Mouse (Mus musculus) frontal cortex, postnatal 25 days (tissue): ENCODE measurements at regions not wholly inside any gene's neighbourhood (a gene's known extent, or its start where the extent isn't known, plus 50 kb on each side); places are given as distances from the start of the nearest gene placed in this dataset.
"Not testable (repeated sequence)": the region's sequence is repeated elsewhere in the genome, so short reads cannot be mapped to it uniquely, and the experiment has no call there.

ENCODE experiments used
- DNase-seq, 2 experiments: peaks; one replicate each; pipeline ENCODE4 v3.0.0; 2022; ENCODE audit warnings: low spot score in 2 of 2

DNA sequence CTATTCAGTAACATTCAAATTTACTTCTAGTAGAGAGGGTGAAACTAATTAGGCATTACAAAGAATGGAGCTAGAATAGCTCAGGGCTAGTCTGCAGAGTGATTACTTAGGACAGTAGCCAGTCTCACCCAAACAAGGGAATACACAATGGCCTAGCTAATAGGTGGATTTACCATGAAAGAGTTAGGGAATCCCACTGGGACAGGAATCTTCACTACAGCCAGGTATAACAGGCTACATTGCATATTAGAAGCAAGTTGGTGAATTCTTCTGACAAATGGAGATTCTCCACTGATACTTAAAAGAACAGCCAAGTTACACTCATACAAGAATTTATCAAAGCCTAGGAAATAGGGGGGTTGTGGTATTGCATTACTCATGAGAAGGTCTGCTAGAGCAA lies 670.2 kb upstream of the Chrm3 start:
- not testable (repeated sequence) for DNase-seq

DNA sequence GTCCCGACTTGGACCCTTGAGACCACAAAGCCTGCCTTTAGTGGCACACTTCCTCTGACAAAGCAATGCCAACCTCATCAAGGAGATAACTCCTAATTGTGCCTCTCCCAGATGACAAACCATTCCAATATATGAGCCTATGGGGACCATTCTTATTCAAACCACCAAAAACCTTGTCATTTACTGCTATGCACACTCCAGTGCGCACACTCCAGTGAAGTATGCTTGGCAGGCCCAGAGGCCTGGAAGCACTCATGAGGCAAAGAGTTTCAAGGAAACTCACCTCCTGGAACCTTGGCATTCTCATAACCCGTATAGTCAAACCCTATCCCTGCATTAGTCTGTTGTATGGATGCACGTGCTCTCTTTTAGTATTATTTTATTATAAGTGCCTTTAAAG lies 669.7 kb upstream of the Chrm3 start:
- DNase-seq: no peak

DNA sequence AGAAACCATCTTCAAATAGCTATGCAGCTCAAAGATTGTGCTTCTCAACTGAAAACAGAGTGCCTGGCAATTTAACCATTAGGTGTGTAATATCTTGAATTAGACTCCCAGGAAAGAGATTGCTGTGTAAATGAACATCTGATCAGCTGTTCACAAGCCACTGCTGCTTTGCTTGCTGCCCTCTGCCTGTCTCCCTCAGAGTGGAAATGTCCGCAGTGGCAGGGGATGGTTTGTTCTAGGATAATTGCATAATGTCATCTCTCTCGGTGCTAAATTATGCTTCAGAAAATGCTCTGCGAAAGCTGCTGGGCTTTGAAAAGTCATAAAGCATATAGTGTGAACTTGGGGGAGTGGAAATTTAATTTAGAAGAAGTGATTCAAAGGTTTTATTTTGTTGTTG lies 665.3 kb upstream of the Chrm3 start:
- no peak for DNase-seq

DNA sequence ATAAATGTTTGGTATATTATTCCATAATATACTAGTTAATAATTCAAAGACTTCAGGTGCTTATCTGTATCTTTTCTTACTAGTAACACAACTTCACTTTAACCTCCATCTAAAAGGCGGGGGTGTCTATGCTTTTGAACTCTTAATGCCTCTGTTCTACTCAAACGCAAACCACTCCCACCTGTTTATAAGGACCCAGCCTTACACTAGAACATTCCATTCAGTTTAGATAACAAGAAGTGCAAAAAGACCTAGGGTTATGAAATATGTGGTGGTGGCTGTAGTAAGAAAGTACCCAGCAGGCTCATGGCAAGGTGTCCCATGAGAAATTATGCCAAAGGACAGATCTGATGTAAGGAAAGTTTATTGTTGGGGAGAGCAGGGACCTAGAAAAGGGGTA lies 663.8 kb upstream of the Chrm3 start:
- DNase-seq: no peak

GRCm38 (mm10) chr13:11017584-11017983 lies 656.9 kb upstream of the Chrm3 start:
- DNase-seq: no peak

DNA sequence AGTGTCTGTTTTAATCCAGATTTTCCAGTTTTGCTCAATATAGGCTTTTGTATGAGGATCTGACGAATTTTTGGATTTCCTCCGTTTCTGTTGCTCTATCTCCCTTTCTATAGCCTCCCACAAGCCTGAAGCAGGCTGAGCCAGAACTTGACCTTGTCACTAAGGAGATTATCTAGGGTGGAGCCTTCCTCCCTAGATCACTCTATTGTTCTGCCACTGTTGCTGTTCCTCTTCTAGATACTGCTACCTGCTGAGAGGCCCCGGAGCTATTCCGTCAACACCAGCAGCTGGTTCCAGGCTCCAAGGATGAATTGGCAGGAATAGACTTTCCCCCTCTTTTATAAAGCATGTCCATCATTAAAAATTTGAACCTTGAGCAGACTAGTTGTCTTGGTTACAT lies 644.7 kb upstream of the Chrm3 start:
- DNase-seq: no peak

- no peak for DNase-seq
These were observed 630.5 kb upstream of the Chrm3 start for GRCm38 (mm10) chr13:10991151-10991550.

DNA sequence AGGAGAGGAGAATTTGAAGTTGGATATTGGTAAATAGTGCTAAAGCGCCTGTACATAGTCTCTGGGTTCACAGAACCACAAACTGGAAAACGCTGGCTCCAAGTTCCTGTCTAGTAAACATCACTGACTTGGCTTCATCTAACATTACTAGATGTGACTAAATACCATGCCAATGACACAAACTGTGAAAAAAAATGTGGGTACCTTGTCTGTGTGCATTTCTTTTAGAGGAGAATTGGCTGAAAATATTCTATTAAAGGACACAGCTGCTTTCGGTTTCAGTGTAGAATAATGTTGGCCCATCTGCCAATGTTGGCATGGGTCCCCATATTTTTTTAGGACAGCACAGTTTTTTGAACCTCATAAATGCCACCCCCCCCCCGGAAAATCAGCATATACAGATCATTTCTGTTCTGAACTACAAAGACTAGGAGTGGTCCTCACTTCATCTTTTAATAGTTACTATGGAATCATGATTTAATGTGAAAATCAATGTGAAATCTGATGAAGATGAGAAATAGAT lies 629.9 kb upstream of the Chrm3 start:
- DNase-seq: no peak

DNA sequence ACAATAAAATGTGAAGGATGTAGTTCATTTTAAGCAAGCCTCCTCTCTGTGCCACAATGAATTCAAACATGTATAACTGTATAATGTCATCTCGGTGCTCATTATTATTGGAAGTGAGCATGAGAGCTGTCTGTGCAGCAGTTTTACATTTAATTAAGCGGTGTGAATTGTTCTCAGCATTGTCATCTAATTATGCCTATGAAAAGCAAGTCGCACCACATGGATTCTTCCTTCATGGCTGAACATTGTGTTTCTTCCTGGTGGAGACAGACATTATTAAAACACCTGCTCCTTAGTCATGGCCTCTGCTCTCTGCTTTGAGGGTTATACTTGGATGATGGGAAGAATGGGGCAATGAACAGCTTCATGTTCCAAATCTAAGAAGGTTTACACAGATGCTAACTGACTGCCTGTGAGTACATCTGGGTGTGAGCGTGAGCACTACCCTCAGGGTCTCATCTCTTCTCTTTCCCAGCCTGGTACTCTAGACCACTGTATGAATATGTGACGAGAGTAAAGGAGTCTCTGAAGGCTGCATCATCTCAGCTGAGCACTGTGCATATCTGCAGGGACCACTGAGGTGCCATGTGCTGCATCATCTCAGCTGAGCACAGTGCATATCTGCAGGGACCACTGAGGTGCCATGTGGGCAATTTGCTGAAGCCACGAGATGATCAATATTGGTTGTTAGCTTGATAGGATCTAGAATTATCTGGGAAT lies 628.6 kb upstream of the Chrm3 start:
- no peak for DNase-seq

DNA sequence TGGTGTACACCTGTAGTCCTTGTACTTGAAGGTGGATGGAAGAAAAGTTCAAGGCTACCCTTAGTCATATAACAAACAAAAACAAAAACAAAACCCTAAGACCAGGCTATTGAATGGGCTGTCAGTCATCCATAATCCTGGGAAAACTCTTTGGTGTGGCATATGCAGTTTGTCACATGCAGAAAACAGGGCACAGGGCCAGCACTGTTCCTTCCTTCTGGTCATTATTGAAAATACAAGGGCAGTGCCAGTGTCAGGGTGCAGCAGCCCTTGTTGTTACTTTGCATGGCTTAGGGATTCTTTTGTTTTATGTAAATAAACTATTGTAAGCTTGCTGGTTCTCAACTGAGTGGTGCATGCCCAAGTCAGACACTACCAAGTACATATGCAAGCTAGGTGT lies 623.1 kb upstream of the Chrm3 start:
- no peak for DNase-seq

GRCm38 (mm10) chr13:10982543-10982942 lies 621.9 kb upstream of the Chrm3 start:
- no peak for DNase-seq

- no peak for DNase-seq
These were observed 611.3 kb upstream of the Chrm3 start for GRCm38 (mm10) chr13:10971932-10972331.

GRCm38 (mm10) chr13:10970721-10971120 lies 610.1 kb upstream of the Chrm3 start:
- no peak for DNase-seq

DNA sequence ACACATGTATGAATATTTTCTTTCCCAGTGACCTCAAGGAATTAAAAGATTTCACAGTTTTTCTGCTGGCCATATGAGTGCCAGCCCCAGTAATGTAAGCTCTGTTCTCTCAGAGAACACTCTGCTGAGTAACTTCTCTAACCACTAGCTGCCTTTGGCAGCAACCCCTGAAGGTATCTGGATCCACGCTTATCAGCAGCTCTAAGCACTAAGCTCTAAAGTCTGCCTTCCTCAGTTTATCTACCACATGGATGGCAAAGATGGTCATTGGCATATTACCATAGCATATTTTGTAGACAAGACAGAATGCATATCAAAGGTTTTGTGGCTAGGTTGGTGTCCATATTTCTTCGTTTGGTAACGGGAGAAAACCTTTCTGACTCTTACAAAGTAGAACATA lies 592.3 kb upstream of the Chrm3 start:
- DNase-seq: no peak

DNA sequence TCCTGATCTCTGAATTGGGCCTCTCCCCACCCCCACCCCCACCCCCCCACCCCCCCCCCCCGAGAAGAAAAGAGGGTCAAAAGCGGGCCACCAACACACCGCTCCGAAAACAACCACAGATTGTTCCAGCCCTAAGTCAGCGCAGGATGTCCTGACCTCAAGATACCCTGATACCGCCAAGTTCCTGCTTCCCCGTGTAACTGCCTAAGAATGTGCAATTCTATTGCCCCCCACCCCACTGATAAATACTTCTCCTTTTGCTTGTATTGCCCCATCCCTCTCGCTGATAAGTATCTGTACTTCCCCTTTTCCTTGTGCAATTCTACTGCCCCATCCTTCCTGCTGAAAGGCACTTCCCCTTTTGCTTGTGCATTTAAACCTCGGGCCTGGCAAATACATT lies 590.0 kb upstream of the Chrm3 start:
- DNase-seq: not testable (repeated sequence)

DNA sequence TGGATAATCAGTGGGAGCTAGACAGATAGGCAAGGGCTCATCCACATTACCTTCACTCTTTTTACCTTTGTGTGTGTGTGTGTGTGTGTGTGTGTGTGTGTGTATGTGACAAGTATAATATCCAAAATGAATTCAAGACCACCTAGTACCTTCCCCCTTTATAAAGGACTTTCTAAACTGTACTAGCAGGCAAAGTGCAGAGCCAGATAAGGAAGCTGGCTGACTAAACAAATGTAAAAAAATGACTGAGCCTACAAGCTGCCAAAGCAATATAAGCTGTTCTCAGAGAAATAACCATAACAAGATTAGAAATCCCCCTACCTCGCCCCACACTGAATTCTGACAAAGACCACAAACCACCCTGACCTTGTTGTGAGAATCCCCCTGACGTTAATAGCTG lies 586.8 kb upstream of the Chrm3 start:
- DNase-seq: no peak

GRCm38 (mm10) chr13:10943877-10944276 lies 583.2 kb upstream of the Chrm3 start:
- DNase-seq: no peak

DNA sequence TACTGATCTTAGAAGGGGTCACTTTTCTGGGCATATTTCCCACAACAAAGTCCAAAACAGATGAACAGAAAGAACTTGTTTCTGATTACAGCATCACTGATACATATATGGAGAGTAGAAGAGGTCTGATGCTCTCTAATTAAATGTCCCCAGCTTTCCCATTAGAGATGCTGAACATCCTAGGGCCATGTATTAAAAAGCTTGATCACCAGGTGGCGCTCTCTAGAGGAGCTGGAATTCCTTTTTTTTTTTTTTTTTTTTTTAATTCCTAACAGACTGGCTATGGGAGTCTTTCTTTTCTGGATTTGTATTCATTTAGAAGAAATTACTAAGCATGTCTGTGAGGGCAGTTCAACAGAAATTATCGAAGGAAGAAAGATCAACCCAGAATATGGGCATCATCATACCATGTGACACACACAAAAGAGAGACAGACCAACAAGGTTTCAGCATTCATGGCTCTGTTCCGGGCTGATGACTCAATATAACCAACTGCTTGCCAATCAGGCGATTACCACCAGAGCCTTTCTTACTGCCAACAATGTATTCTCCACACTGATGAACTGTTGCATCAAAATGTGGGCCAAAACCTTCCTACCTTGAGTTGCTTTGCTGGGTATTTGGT lies 581.5 kb upstream of the Chrm3 start:
- DNase-seq: peak in 1 of 2 experiments; percentile 9

- no peak for DNase-seq
These were observed 577.6 kb upstream of the Chrm3 start for GRCm38 (mm10) chr13:10938233-10938632.

- no peak for DNase-seq
These were observed 570.1 kb upstream of the Chrm3 start for GRCm38 (mm10) chr13:10930741-10931140.

DNA sequence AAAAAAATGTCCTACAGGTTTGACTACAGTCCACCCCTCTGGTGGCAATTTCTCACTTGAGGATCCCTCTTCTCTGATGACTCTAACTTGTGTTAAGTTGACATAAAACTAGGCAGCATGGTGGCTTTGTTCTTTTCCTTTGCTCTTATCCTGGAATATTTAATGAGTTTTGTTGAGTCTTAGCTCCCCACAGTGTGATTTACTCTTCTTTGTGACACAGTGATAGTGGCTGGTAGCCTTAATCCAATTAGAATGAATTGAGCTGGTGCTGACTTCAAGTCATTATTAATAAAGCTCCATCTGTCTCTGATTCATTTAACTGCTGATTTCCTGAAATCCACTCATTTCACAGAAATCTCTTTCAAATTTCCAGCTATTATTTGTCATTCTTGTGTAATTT lies 553.7 kb upstream of the Chrm3 start:
- DNase-seq: no peak

GRCm38 (mm10) chr13:10909122-10909751 lies 548.6 kb upstream of the Chrm3 start:
- DNase-seq: no peak

- no peak for DNase-seq
These were observed 507.2 kb upstream of the Chrm3 start for GRCm38 (mm10) chr13:10867864-10868263.
